Mouse (Mus musculus): Measurements from ENCODE around the gene Atg16l1. TPM values are rescaled to one million over a fixed set of nuclear protein-coding genes. Genes with fewer than 3 reads are reported as not detected.
"Not testable (repeated sequence)": the region's sequence is repeated elsewhere in the genome, so short reads cannot be mapped to it uniquely, and the experiment has no call there.

The Atg16l1 gene
- polyA plus RNA-seq, 1 experiment: 18.2 TPM

DNA sequence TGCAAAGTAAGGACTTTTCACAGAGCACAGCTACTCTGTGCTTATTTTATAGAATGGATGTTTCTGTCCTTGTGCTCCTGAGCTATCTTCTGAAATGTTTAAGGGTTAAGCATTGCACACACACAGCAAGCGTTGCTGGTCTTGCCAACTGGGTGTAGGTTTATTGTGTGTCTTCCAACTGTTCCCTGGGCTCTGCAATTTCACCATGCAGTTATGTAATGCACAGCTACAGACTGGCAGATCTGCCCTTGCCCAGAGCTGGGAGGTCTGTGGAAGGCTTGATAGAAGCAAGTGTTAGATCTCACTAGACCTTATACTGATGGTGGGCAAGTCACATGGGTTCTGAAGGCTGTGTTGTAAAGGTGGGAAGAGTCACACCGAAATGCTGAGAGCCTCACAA lies 42.6 kb downstream of the Atg16l1 start:
- Histone ChIP-seq H3K4me3 (ENCODE audit: insufficient read depth, low read depth, low read length) (no peak overlapping the region), H3K4me1 (ENCODE audit: control insufficient read depth, insufficient read depth, insufficient read length, low read length) (peaks cover 2% of the 10 kb centered on the region; the same call in 1 of the 2 replicates), H3K27ac (replicated peaks; ENCODE audit: low read depth, low read length) (peak overlapping the region; percentile 91)

DNA sequence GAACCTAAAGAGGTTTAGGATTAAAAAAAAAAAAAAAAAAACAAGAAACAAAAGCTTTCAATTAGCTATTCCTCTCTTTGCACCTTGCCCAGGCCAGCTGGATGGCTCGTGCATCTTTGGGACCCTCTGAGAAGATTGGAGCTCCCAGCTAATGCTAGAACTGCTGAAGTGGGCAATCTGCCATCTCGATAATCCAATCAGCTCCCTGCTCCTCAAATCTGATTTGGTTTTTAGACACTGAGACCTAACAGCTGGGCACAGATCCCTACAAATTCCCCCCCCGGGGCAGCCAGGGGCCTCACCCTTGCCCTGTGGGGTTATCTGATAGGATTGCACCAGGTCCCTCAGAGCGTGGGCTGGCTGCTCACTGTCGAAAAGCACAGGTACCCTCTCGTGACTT lies 47.9 kb downstream of the Atg16l1 start, which contains the start of gene Sag:
Gene Sag, plus strand, starts transcription at position 105 of the 400 bp plus-strand sequence.
- H3K4me3 ChIP-seq (ENCODE audit: insufficient read depth, low read depth, low read length): no peak within 1 kb of the TSS
- no peak within 1 kb of the TSS for H3K27ac ChIP-seq (replicated peaks; ENCODE audit: low read depth, low read length)
- H3K4me1 ChIP-seq (ENCODE audit: control insufficient read depth, insufficient read depth, insufficient read length, low read length): no peaks in the 10 kb centered on the region

DNA sequence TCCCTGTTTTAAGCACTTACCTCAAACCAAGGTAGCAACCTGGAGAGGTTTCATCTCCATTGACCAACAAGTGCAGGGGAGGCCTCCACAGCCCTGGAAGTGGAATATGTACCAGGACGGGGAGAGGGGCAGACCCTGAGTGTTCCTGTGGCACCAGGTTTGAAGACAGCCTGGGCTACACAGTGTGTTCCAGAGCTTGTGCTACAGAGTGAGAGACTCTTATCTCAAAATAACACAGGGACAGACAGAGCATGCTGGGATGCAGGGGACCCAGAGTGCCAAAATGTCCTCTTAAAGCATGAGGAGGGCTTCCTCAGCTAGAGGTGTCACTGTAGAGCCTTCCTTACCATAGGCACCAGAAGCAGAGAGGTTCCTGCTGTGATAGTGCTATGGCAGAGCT lies 52.1 kb downstream of the Atg16l1 start:
- no peak overlapping the region for H3K27ac ChIP-seq (replicated peaks; ENCODE audit: low read depth, low read length)
- no peaks in the 10 kb centered on the region for H3K4me1 ChIP-seq (ENCODE audit: control insufficient read depth, insufficient read depth, insufficient read length, low read length)
- no peak overlapping the region for H3K4me3 ChIP-seq (ENCODE audit: insufficient read depth, low read depth, low read length)

DNA sequence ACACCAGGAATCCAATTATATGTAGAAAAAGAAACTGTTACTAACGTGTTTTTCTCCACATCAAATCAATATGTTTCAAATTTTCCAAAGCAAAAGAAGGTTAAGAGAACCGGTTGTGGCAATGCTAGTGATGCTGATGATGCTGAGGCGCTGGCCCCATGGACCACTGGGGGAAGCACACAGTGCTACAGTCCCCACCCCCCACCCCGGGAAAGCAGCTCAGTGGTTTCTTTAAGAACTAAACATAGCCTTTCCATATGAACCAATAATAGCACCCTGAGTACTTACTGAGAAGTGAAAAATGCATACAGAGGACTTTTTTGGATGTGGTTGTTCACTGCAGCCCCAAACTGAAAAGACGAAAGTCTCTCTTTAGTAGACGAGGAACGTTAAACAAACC lies 55.7 kb downstream of the Atg16l1 start:
- Histone ChIP-seq H3K4me3 (ENCODE audit: insufficient read depth, low read depth, low read length) (no peak overlapping the region), H3K4me1 (ENCODE audit: control insufficient read depth, insufficient read depth, insufficient read length, low read length) (peaks cover 9% of the 10 kb centered on the region)

DNA sequence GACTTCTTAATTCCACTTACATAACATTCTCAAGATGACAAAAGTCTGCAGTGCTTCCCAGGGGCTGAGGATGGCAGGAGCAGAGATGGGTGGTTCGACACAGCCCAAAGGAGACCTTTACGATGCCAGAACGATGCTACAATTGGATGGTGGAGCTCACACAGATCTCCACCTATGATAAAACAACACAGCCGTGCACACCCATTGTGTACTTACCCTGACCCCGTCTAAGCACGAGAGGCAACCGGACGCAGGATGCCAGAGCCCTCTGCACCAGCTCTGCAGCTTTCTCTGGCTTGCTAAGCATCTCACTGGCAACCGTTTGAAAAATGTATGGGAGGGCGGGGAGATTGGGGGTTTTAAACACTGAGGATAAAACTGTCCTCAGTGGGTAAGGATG lies 56.4 kb downstream of the Atg16l1 start:
- peaks cover 9% of the 10 kb centered on the region for H3K4me1 ChIP-seq (ENCODE audit: control insufficient read depth, insufficient read depth, insufficient read length, low read length)
- no peak overlapping the region for H3K27ac ChIP-seq (replicated peaks; ENCODE audit: low read depth, low read length)
- no peak overlapping the region for H3K4me3 ChIP-seq (ENCODE audit: insufficient read depth, low read depth, low read length)

More for the DNA sequence above, 55.7 kb downstream of the Atg16l1 start:
- H3K27ac ChIP-seq (replicated peaks; ENCODE audit: low read depth, low read length): no peak overlapping the region

DNA sequence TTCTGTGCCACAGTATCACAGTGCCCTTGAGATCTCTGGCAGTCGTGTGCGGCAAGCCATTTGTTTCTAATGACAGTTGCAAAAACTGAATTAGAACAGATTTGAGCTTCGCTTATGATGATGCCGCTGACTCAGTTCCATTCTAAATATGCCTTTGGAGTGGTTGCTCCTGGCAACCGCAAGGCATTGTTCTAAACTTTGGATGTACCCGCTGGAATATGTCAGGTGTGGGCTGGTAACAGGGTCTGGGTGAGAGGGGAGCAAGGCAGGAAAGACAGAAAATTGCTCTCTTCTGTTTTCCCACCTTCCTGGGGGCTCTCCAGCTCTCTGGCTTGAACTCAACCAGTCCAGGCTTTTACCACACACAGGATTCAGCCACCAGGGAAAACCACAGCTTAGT lies 57.5 kb downstream of the Atg16l1 start:
- Histone ChIP-seq H3K4me1 (ENCODE audit: control insufficient read depth, insufficient read depth, insufficient read length, low read length) (peaks cover 9% of the 10 kb centered on the region), H3K4me3 (ENCODE audit: insufficient read depth, low read depth, low read length) (no peak overlapping the region), H3K27ac (replicated peaks; ENCODE audit: low read depth, low read length) (peak overlapping the region; percentile 75)

DNA sequence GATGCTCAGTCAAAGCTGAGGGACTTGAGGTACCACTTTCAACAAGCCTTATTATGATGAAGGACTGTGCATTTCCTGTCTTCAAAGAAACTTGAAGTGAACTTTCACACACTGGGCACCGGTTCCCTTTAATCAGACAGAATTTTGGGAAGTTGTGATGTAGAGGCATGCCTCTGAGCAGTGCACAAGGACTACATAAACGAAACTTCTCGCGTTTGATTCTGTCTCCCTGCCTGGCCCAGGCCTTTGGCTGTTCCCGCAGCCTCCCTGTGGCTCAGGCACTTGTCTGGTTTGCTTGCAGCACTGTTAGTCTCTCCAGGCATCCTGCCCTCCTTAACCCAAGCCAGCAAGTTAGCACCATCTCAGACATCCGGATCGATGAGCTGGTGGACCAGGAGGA lies 58.0 kb downstream of the Atg16l1 start:
- Histone ChIP-seq H3K4me1 (ENCODE audit: control insufficient read depth, insufficient read depth, insufficient read length, low read length) (peaks cover 9% of the 10 kb centered on the region), H3K4me3 (ENCODE audit: insufficient read depth, low read depth, low read length) (no peak overlapping the region), H3K27ac (replicated peaks; ENCODE audit: low read depth, low read length) (peak overlapping the region; percentile 75)

DNA sequence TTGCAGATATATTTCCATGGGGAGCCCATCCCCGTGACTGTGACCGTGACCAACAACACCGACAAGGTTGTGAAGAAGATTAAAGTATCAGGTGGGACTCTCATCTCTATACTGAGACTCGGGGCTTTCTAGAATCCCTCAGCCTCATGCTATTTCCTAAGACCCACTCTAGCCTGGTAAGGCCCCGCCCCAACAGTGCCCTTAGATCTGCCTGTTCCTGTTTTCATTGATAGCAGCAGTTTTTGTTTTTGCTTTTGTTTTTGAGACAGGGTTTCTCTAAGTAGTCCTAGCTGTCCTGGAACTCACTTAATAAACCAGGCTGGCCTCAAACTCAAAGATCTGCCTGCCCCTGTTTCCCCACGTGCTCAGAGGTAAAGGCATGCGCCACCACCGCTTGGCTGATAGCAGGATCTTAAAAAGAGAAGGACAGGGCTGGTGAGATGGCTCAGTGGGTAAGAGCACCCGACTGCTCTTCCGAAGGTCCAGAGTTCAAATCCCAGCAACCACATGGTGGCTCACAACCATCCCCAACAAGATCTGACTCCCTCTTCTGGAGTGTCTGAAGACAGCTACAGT lies 68.8 kb downstream of the Atg16l1 start:
- Histone ChIP-seq H3K4me3 (ENCODE audit: insufficient read depth, low read depth, low read length) (no peak overlapping the region), H3K4me1 (ENCODE audit: control insufficient read depth, insufficient read depth, insufficient read length, low read length) (peaks cover 17% of the 10 kb centered on the region), H3K27ac (replicated peaks; ENCODE audit: low read depth, low read length) (no peak overlapping the region)

DNA sequence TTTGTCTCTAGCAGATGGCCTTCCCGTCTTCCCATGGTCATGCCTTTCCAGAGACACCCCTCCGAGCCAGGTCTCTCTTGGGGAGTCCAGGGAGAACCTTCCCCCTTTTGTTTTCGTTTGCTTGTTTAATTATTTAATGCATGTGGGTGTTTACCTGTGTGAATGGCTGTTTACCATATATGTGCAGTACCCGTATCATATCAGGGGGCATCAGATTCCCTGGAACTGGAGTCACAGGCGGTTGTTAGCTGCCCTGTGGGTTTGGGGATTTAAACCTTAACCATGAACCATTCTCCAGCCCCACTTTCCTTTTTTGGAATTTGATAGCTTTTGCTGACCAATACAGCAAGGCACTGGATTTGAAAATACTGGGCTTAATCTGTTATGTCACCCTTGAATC lies 69.6 kb downstream of the Atg16l1 start:
- H3K4me1 ChIP-seq (ENCODE audit: control insufficient read depth, insufficient read depth, insufficient read length, low read length): peaks cover 17% of the 10 kb centered on the region
- H3K27ac ChIP-seq (replicated peaks; ENCODE audit: low read depth, low read length): no peak overlapping the region
- H3K4me3 ChIP-seq (ENCODE audit: insufficient read depth, low read depth, low read length): no peak overlapping the region

DNA sequence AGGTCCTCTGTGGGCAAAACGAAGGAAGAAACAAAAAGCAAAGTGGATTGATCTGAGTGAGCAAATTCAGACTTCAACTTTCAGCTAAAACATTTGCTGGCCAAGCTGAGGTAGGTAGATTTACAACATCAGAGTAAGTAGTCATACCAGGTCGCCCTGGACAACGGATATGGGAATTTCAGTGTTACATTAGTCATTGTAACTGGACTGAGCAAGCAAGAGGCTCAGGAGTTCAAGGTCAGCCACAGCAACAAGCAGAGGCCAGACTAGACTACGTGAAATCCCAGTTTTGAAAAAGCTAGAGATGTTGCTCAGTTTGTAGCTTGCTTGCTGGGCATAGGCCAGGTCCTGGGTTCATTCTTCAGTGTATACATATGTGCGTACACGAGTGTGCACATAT lies 70.3 kb downstream of the Atg16l1 start:
- Histone ChIP-seq H3K4me3 (ENCODE audit: insufficient read depth, low read depth, low read length) (no peak overlapping the region), H3K4me1 (ENCODE audit: control insufficient read depth, insufficient read depth, insufficient read length, low read length) (peaks cover 17% of the 10 kb centered on the region), H3K27ac (replicated peaks; ENCODE audit: low read depth, low read length) (peak overlapping the region; percentile 67)

DNA sequence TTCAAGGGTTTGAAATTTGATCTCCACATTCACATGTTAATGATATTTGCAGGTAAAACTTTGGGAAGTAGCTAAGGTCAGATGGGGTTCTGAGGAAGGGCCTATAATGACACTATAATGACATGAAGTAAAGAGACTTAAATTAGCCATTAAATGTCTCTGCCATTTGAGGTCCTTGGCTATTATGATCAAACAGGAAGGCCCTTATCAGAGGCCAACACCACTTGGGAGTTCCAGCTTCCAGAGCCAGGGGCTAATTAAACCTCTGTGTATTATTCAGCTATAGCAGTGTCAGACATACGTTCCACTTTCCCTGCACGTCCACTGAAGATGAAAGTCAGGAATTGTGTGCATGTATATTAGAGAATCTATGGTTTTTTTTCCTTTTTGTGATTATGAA lies 70.8 kb downstream of the Atg16l1 start:
- Histone ChIP-seq H3K27ac (replicated peaks; ENCODE audit: low read depth, low read length) (no peak overlapping the region), H3K4me1 (ENCODE audit: control insufficient read depth, insufficient read depth, insufficient read length, low read length) (peaks cover 17% of the 10 kb centered on the region), H3K4me3 (ENCODE audit: insufficient read depth, low read depth, low read length) (no peak overlapping the region)

DNA sequence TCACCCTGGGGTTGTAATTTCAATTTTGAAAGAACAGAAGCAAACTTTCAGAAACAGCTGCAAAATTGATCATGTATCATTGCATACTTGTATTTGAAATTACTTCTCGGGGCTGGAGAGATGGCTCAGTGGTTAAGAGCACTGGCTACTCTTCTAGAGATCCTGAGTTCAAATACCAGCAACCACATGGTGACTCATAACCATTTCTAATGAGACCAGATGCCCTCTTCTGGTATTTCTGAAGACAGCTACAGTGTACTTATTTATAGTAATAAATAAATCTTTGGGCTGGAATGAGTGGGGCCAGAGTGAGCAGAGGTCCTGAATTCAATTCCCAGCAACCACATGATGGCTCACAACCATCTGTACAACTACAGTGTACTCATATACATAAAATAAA lies 71.8 kb downstream of the Atg16l1 start:
- H3K4me1 ChIP-seq (ENCODE audit: control insufficient read depth, insufficient read depth, insufficient read length, low read length): peaks cover 17% of the 10 kb centered on the region
- not testable (repeated sequence) for H3K27ac ChIP-seq (replicated peaks; ENCODE audit: low read depth, low read length); H3K4me3 ChIP-seq (ENCODE audit: insufficient read depth, low read depth, low read length)

DNA sequence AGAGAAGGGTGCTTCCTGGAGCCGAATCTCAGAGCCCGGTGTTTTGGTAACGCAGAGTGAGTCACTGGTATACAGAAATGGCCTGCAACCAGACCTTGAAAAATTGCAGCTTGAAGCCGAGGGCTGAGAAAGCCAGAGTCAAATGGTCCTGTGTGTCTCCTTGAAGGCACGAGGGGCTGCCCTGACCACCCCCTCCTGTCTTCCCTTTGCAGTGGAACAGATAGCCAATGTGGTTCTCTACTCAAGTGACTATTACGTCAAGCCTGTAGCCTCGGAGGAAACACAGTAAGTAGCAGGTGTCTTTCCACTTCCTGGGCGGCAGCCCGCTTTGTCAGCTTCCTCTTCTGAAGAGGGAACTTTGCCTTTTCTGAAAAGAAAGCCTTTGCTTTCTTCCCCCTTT lies 72.5 kb downstream of the Atg16l1 start:
- Histone ChIP-seq H3K27ac (replicated peaks; ENCODE audit: low read depth, low read length) (peak overlapping the region; percentile 93), H3K4me3 (ENCODE audit: insufficient read depth, low read depth, low read length) (no peak overlapping the region), H3K4me1 (ENCODE audit: control insufficient read depth, insufficient read depth, insufficient read length, low read length) (peaks cover 17% of the 10 kb centered on the region)

DNA sequence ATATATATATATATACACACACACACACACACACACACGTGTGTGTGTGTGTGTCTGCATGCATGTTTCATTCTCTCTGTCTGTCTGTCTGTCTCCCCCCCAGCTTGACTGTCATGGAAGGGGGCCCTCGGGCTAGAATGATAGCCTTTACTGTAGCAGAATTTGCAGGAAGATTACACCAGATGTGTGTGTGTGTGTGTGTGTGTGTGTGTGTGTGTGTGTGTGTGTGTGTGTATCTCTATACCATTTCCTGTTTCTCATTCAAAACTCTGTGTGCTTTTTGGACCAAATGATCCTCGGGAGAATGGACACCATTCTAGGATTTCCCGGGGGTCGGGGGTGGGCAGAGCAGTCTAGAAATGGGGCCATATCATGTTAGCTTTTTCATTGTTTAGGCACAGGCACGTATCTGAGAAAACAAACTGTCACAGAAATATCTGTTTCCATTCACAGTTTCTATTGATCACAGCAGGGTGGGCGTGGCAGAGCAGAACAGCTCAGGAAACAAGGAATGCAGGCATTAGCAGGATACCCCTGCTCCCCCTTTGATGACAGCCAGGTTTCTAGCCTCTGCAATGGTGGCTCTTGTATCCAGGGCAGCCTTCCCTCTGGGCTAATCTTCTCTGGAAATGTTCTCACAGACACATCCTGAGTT lies 73.4 kb downstream of the Atg16l1 start:
- Histone ChIP-seq H3K4me3 (ENCODE audit: insufficient read depth, low read depth, low read length) (no peak overlapping the region), H3K4me1 (ENCODE audit: control insufficient read depth, insufficient read depth, insufficient read length, low read length) (peaks cover 17% of the 10 kb centered on the region), H3K27ac (replicated peaks; ENCODE audit: low read depth, low read length) (peak overlapping the region; percentile 73)

DNA sequence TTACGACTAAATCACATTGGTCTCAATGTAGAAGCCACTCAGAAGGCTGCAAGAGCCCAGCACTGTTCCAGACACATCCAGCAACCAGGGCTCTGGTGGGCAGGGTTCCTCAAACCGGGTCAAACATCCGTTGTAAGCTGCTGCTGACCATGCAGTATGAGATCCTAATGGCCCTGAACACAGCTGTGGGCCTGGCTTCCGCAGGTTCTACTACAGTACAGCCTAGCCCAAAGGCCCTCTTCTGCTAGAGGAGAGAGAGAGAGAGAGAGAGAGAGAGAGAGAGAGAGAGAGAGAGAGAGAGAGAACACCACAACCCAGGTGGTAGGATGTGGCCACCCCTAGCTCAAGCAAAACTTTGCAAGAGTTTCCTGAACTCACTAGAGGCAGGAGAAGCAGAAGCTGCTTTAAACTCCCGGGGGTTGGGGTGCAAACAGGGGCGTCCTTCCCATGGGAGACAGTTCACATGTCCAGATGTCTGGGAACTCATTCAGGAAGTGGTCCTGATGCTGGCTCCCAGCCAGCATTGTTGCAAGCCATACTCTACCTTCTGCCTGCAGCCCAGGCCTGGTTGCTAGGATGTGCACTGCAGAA lies 74.0 kb downstream of the Atg16l1 start:
- Histone ChIP-seq H3K27ac (replicated peaks; ENCODE audit: low read depth, low read length) (peak overlapping the region; percentile 73), H3K4me3 (ENCODE audit: insufficient read depth, low read depth, low read length) (no peak overlapping the region), H3K4me1 (ENCODE audit: control insufficient read depth, insufficient read depth, insufficient read length, low read length) (peaks cover 17% of the 10 kb centered on the region)

DNA sequence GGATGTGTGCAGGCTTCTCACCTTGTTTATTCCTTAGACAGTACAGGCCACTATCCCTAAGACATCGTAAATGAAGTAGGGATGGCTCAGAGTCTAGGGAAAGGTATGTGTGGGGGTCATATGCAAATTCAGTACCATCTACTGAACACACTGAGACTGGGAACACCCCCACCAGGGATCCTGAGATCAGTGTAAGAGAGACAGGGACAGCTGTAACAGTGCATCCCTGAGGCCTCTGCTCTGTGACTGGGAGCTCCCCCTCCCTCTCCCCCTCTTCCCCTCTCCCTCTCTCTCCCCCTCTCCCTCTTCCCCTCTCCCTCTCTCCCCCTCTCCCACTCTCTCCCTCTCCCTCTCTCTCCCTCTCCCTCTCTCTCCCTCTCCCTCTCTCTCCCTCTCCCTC lies 80.8 kb downstream of the Atg16l1 start:
- H3K27ac ChIP-seq (replicated peaks; ENCODE audit: low read depth, low read length): 0 out of 2 replicates have a peak overlapping the region, but pooled peaks have one; percentile 13

More for the DNA sequence above, 80.8 kb downstream of the Atg16l1 start:
- Histone ChIP-seq H3K4me1 (ENCODE audit: control insufficient read depth, insufficient read depth, insufficient read length, low read length) (peaks cover 2% of the 10 kb centered on the region; the same call in 1 of the 2 replicates), H3K4me3 (ENCODE audit: insufficient read depth, low read depth, low read length) (no peak overlapping the region)
